Mouse (Mus musculus) left cerebral cortex, postnatal 36 days (tissue): ENCODE measurements around the gene Kif4. TPM values are rescaled to one million over a fixed set of nuclear protein-coding genes. Genes with fewer than 3 reads are reported as not detected.
A peak's percentile ranks its signal among the peaks of the same experiment; 100 is the strongest.

ENCODE experiments used
- DNase-seq, 2 experiments: peaks; one replicate each; pipeline ENCODE4 v3.0.0; 2021 to 2022; ENCODE audit warnings: low spot score in 2 of 2, mixed read lengths in 1 of 2
- intact Hi-C: fragments of 180-260 bp; cut with DNase I; formaldehyde crosslinking; loops from one replicate; pipeline ENCODE4 v1.15.1; 2025
- total RNA-seq, 2 experiments: library from RNA; stranded (reverse); gene quantifications; 2 replicates each; pipeline ENCODE4 v1.2.3; 2021

The Kif4 gene
- total RNA-seq: 1 to 10 TPM in 1 of 2 experiments, under 1 TPM in 1; 0.68 to 1.3 TPM

GRCm38 (mm10) chrX:100625546-100625801 is at the start of gene Kif4:
Gene Kif4, plus strand, starts transcription at chrX:100625737.
- DNase-seq: no peak
- intact Hi-C loops: loop anchor here (10.0 kb wide), 1 partner anchor 109 kb away; no protein-coding TSS in a partner anchor

DNA sequence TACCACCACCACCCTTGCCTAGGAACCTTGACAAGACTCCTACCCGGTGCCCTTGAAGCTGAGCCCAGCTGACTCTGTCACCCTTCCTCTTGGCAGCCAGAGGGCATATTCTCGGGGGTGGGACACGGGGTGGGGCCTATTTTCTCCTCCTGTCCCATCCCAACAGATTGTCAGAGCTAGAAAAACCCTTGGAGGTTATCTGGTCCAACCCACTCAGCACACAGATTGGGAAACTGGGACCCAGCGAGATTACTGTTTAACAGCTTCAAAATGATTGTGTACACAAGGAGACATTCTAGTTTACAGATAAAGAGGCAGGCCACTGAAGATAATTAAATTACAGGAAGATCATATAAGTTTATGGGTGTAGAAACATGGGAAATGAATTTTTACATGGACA is 30.7 kb upstream of the Kif4 start, which contains the start of gene P2ry4:
TSS of gene P2ry4 (minus strand) at position 79 of the 400 bp plus-strand sequence.
- no peak for DNase-seq
- intact Hi-C loops: no loop called here

GRCm38 (mm10) chrX:100597439-100597838 is 28.1 kb upstream of the Kif4 start:
- intact Hi-C loops: no loop called here
- DNase-seq: peak; percentile 35 to 45

- DNase-seq: peak; percentile 18 to 34
- intact Hi-C loops: loop anchor here (5.0 kb wide), 1 partner anchor 82 kb away; no protein-coding TSS in a partner anchor
These were observed 25.8 kb upstream of the Kif4 start for GRCm38 (mm10) chrX:100599755-100600154.

- intact Hi-C loops: no loop called here
- DNase-seq: no peak
These were observed 20.2 kb upstream of the Kif4 start, which contains the start of gene Arr3 for GRCm38 (mm10) chrX:100605314-100605713. Gene Arr3, plus strand, starts transcription at chrX:100605497.

GRCm38 (mm10) chrX:100618488-100618887 is 7.0 kb upstream of the Kif4 start:
- intact Hi-C loops: no loop called here
- DNase-seq: no peak

DNA sequence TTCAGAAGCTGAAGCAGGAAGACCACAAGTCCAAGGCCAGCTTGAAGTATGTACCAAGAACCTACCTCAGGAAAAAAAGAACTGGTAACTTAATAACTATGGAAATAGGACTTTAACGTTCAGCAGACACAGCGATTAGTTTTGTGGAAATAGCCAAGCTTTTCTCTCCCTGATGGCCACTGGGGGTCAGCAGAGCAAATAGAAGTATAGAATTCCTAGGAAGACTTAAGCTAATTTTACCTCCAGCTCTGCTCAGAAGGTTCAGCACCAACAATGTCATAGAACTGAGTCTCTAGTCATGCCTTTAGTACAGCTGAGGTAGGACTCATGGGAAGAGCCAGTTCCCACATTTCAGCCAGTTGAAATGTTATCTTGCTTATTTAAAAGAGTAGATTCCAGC is 4.2 kb upstream of the Kif4 start:
- intact Hi-C loops: loop anchor here (10.0 kb wide), 1 partner anchor 113 kb away; no protein-coding TSS in a partner anchor
- no peak for DNase-seq

GRCm38 (mm10) chrX:100624242-100624641 is 1.3 kb upstream of the Kif4 start:
- intact Hi-C loops: loop anchor here (10.0 kb wide), 1 partner anchor 111 kb away; no protein-coding TSS in a partner anchor
- no peak for DNase-seq

- intact Hi-C loops: loop anchor here (10.0 kb wide), 1 partner anchor 110 kb away; no protein-coding TSS in a partner anchor
These were observed 391 bp upstream of the Kif4 start for GRCm38 (mm10) chrX:100625146-100625545.

GRCm38 (mm10) chrX:100625802-100626793 is 561 bp downstream of the Kif4 start, which contains the start of gene Pdzd11:
Gene Pdzd11, minus strand, starts transcription at chrX:100626568.
- DNase-seq: peak; percentile 84
- intact Hi-C loops: loop anchor here (10.0 kb wide), 1 partner anchor 109 kb away; no protein-coding TSS in a partner anchor

More at GRCm38 (mm10) chrX:100625146-100625545, 391 bp upstream of the Kif4 start:
- no peak for DNase-seq

DNA sequence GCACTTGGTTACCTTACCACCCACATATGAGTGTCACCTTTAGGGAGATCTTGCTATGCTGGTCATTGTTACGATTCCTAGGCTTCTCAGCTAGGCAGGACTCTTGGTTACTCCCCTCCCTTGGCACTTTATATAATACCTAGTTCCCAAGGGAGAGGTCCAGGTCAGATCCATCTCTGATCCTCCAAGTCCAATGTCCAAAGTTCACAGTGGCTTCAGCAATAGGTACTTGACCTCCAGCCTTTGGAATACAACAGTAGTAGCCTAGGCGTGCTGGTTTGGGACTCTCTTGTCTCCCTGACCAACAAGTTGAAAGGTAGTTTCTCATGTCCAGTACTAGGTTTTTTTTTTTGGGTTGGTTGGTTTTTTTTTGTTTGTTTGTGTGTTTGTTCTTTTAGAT is 3.5 kb downstream of the Kif4 start:
- DNase-seq: no peak
- intact Hi-C loops: loop anchor here (10.0 kb wide), 1 partner anchor 106 kb away; no protein-coding TSS in a partner anchor

DNA sequence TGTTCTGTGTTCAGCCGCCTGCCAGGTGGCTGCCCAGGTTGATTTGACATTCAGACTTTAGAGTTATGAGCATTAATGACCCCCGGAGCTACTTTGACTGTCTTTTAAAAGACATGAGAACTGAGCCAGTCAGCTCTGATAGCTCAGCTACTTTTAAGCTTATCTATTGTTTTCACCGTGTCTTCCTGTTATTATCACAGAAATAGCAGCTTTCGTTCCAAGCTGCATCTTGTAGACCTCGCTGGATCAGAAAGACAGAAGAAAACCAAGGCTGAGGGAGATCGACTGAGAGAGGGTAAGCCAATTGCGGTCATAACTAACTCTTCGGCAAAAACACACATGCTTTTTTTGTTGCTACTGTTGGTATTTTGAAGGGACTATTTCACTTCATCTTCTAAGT is 12.9 kb downstream of the Kif4 start:
- DNase-seq: no peak
- intact Hi-C loops: loop anchor here (10.0 kb wide), 1 partner anchor 306 kb away; no protein-coding TSS in a partner anchor

GRCm38 (mm10) chrX:100652848-100653247 is 27.3 kb downstream of the Kif4 start:
- DNase-seq: no peak
- intact Hi-C loops: no loop called here

- intact Hi-C loops: no loop called here
- DNase-seq: no peak
These were observed 39.3 kb downstream of the Kif4 start for GRCm38 (mm10) chrX:100664825-100665224.

DNA sequence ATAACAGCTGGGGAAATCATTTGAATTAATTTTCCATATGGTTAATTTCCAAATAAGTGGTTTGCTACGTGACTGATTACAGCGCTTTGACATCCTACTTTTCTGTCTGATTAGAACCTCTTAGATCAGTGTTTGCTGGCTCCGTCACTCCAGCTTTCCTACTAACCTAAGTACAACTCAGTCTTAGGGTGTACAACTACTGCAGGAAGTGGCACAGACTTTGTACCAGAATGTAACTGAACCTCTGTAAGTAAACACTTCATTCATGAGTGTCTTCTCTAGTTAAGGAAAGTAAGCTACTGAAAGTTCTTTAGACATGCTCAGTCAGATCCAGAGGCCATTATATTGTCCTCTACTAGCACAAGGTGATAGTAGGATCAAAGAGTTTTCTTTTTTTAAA is 52.7 kb downstream of the Kif4 start:
- intact Hi-C loops: no loop called here
- no peak for DNase-seq

GRCm38 (mm10) chrX:100686527-100686926 is 61.0 kb downstream of the Kif4 start:
- no peak for DNase-seq
- intact Hi-C loops: no loop called here

DNA sequence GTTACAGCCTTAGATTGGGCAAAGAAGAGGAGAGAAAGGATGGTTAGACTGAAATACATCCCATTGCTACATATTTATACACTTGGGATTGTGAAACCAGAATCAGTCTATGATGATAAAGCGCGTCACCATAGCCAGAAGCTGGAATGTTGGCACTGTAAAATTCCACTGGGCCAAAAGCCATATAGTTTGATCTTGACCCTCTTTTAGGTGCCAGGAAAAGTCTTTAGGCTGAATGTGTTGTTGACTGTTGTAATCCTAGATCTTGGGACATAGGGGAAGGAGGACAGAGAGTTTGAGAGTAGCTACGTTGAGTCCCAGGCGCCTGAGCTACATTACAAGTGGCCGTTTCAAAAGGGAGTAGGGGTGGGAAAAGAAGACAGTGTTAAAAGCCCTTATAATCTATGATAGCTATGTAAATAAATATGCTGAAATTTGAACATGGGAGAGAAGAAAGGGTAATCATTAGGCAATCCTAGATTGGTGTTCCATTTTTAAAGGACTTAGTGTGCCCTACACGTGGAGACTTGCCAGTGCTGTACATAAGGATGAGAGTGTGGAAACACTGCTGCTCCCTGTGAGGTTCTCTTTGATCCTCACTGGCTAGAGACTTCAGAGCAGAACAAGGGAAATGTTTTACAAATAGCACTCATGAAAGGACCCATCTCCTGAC is 62.0 kb downstream of the Kif4 start:
- intact Hi-C loops: no loop called here
- DNase-seq: no peak

GRCm38 (mm10) chrX:100688033-100688370 is 62.5 kb downstream of the Kif4 start:
- intact Hi-C loops: no loop called here
- DNase-seq: no peak

DNA sequence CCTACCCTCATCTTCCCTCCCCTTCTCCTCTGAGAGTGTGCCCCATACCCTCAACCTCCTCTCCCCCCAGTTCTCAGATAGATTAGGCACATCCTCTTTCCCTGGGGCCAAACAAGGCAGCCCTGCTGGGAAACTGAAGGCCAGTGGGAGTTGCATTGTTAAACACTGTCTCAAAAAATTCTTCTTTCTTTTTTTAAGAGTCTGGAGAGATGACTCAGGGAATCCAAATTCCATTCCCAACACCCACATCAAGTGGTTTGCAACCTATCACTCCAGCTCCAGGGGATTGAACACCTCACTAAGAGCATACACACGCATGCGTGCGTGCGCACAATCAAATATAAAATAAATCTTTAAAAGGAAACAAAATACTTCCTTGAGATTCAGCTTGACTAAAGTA is 71.2 kb downstream of the Kif4 start:
- DNase-seq: no peak
- intact Hi-C loops: no loop called here

GRCm38 (mm10) chrX:100708032-100708431 is 82.5 kb downstream of the Kif4 start:
- intact Hi-C loops: no loop called here
- no peak for DNase-seq
